Mouse (Mus musculus): ENCODE data around the gene A630001G21Rik. TPM values are rescaled to one million over a fixed set of nuclear protein-coding genes. Genes with fewer than 3 reads are reported as not detected.

A630001G21Rik gene
- polyA plus RNA-seq, 1 experiment from 2014 or later: 18.0 TPM

- DNase-seq (ENCODE audit: low spot score): no peak
Observed at GRCm38 (mm10) chr1:85771976-85772375, 6.5 kb downstream of the A630001G21Rik start.

GRCm38 (mm10) chr1:85767754-85768153 is 10.7 kb downstream of the A630001G21Rik start:
- DNase-seq (ENCODE audit: low spot score): no peak

GRCm38 (mm10) chr1:85766120-85766519 is 12.3 kb downstream of the A630001G21Rik start:
- DNase-seq (ENCODE audit: low spot score): no peak

- DNase-seq (ENCODE audit: low spot score): no peak
Observed at GRCm38 (mm10) chr1:85764291-85764690, 14.2 kb downstream of the A630001G21Rik start.

- DNase-seq (ENCODE audit: low spot score): peak; percentile 21
Observed at GRCm38 (mm10) chr1:85763386-85763785, 15.1 kb downstream of the A630001G21Rik start.

GRCm38 (mm10) chr1:85761665-85762064 is 16.8 kb downstream of the A630001G21Rik start:
- no peak for DNase-seq (ENCODE audit: low spot score)

GRCm38 (mm10) chr1:85758969-85759293 is 19.5 kb downstream of the A630001G21Rik start:
- no peak for DNase-seq (ENCODE audit: low spot score)

- DNase-seq (ENCODE audit: low spot score): no peak
Observed at GRCm38 (mm10) chr1:85758231-85758968, 20.0 kb downstream of the A630001G21Rik start.

- DNase-seq (ENCODE audit: low spot score): no peak
Observed at GRCm38 (mm10) chr1:85757531-85758230, 20.8 kb downstream of the A630001G21Rik start.

GRCm38 (mm10) chr1:85751932-85752680 is 26.3 kb downstream of the A630001G21Rik start:
- DNase-seq (ENCODE audit: low spot score): peak; percentile 77

GRCm38 (mm10) chr1:85751494-85751893 is 26.9 kb downstream of the A630001G21Rik start:
- DNase-seq (ENCODE audit: low spot score): peak; percentile 88

- DNase-seq (ENCODE audit: low spot score): peak; percentile 46
Observed at GRCm38 (mm10) chr1:85750650-85751049, 27.8 kb downstream of the A630001G21Rik start.

GRCm38 (mm10) chr1:85749829-85750228 is 28.6 kb downstream of the A630001G21Rik start:
- no peak for DNase-seq (ENCODE audit: low spot score)

GRCm38 (mm10) chr1:85746511-85746910 is 31.9 kb downstream of the A630001G21Rik start:
- no peak for DNase-seq (ENCODE audit: low spot score)

- DNase-seq (ENCODE audit: low spot score): no peak
Observed at GRCm38 (mm10) chr1:85744539-85744938, 33.9 kb downstream of the A630001G21Rik start.

- no peak for DNase-seq (ENCODE audit: low spot score)
Observed at GRCm38 (mm10) chr1:85742916-85743505, 35.4 kb downstream of the A630001G21Rik start.

GRCm38 (mm10) chr1:85742333-85742732 is 36.1 kb downstream of the A630001G21Rik start:
- no peak for DNase-seq (ENCODE audit: low spot score)

GRCm38 (mm10) chr1:85740923-85741322 is 37.5 kb downstream of the A630001G21Rik start:
- DNase-seq (ENCODE audit: low spot score): no peak

GRCm38 (mm10) chr1:85739819-85740218 is 38.6 kb downstream of the A630001G21Rik start:
- DNase-seq (ENCODE audit: low spot score): peak; percentile 81

- peak; percentile 85 for DNase-seq (ENCODE audit: low spot score)
Observed at GRCm38 (mm10) chr1:85739000-85739399, 39.4 kb downstream of the A630001G21Rik start.

GRCm38 (mm10) chr1:85736355-85737184 is 41.9 kb downstream of the A630001G21Rik start:
- DNase-seq (ENCODE audit: low spot score): peak; percentile 92
